Mouse (Mus musculus) megakaryocyte, embryonic 14.5 days (primary cell): ENCODE results near the gene Rps27a. TPM values are rescaled to one million over a fixed set of nuclear protein-coding genes. Genes with fewer than 3 reads are reported as not detected.

Experiments used
- H3K27me3 ChIP-seq: replicated peaks from 2 replicates; pipeline ENCODE3; 2012; ENCODE audit warnings: inconsistent platforms
- H3K36me3 ChIP-seq: replicated peaks from 2 replicates; pipeline ENCODE3; 2012; ENCODE audit warnings: low read length, inconsistent platforms, mixed read lengths
- H3K4me1 ChIP-seq: 2 replicates; pipeline ENCODE4 v1.6.1; 2012; ENCODE audit warnings: inconsistent platforms
- H3K4me3 ChIP-seq: replicated peaks from 2 replicates; pipeline ENCODE3; 2012; ENCODE audit warnings: moderate library complexity, mild to moderate bottlenecking, inconsistent platforms
- H3K9me3 ChIP-seq: 2 replicates; pipeline ENCODE4 v1.6.1; 2012; ENCODE audit warnings: inconsistent platforms
- FLI1 ChIP-seq: IDR thresholded peaks from 2 replicates; pipeline ENCODE4 v1.6.1; 2012; ENCODE audit warnings: low read length, inconsistent platforms, mixed read lengths
- GATA1 ChIP-seq: IDR thresholded peaks from 3 replicates; pipeline ENCODE4 v1.6.1; 2012; ENCODE audit warnings: mixed read lengths, low read length, inconsistent platforms, borderline replicate concordance
- polyA plus RNA-seq: library from polyadenylated mRNA; stranded (reverse); fragments of >175 nt; gene quantifications from 2 replicates; pipeline ENCODE4 v1.2.3, GENCODE M21; 2012; ENCODE audit warnings: low replicate concordance; ENCODE audit not compliant: insufficient read depth

Rps27a gene
- polyA plus RNA-seq, 1 experiment = 110 TPM

DNA sequence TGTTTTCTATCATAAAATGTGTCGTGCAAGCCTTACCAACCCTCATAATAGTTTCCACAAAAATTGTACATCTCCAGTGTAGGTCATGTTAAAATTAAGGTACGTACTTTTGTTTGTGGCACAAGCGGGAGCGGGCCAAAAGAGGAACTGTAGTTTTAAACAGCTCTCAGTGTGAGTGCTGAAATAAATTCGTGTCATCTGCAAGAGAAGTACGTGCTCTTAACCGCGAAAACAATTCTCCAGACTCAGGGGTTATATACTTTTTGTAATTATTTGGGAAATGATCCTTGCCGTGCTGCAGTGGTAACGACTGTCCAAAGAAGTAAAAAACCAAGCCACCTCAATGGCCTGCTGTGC is 33.6 kb downstream of the Rps27a start:
- H3K4me1 ChIP-seq = peaks cover 16% of the 10 kb centered on the region
- H3K9me3 ChIP-seq = peaks cover 6% of the 10 kb centered on the region
- no peak for TF ChIP-seq GATA1
- TF ChIP-seq FLI1 = no peak
- H3K4me3 ChIP-seq = peak overlapping the region; percentile 95
- H3K27me3 ChIP-seq = no peaks in the 10 kb centered on the region
- peaks cover 39% of the 10 kb centered on the region for H3K36me3 ChIP-seq

GRCm38 (mm10) chr11:29512818-29513535 is 34.9 kb downstream of the Rps27a start:
- peaks cover 37% of the 10 kb centered on the region for H3K36me3 ChIP-seq
- H3K9me3 ChIP-seq = no peaks in the 10 kb centered on the region
- H3K4me3 ChIP-seq = no peak overlapping the region
- H3K4me1 ChIP-seq = peaks cover 16% of the 10 kb centered on the region
- no peaks in the 10 kb centered on the region for H3K27me3 ChIP-seq
- no peak for TF ChIP-seq GATA1
- no peak for TF ChIP-seq FLI1

DNA sequence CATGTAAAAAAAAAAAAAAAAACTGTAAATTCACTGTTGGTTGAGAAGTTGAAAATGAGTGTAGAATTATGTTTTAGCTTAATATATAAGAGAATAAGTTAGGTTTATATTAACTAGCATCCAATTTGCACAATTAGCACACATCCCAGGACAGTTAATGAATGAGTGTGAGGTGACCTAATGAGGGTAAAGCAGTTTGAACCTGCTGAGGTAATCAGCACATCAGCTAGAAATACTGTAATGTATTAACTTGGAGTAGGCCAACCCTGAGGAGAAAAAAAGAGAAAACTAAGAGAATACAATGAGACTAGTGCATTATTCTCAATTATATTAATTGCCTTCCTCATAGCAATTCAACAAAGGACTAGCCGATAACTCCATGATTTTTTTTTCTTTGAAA is 38.5 kb downstream of the Rps27a start:
- Histone ChIP-seq H3K9me3 (no peaks in the 10 kb centered on the region), H3K4me1 (peaks cover 19% of the 10 kb centered on the region), H3K36me3 (peaks cover 61% of the 10 kb centered on the region), H3K4me3 (no peak overlapping the region), H3K27me3 (no peaks in the 10 kb centered on the region)
- TF ChIP-seq GATA1 (no peak), FLI1 (no peak)

GRCm38 (mm10) chr11:29504899-29505625 is 42.8 kb downstream of the Rps27a start:
- Histone ChIP-seq H3K9me3 (no peaks in the 10 kb centered on the region), H3K4me3 (no peak overlapping the region), H3K4me1 (peaks cover 13% of the 10 kb centered on the region), H3K27me3 (no peaks in the 10 kb centered on the region), H3K36me3 (peaks cover 63% of the 10 kb centered on the region)
- no peak for TF ChIP-seq FLI1
- TF ChIP-seq GATA1 = no peak

DNA sequence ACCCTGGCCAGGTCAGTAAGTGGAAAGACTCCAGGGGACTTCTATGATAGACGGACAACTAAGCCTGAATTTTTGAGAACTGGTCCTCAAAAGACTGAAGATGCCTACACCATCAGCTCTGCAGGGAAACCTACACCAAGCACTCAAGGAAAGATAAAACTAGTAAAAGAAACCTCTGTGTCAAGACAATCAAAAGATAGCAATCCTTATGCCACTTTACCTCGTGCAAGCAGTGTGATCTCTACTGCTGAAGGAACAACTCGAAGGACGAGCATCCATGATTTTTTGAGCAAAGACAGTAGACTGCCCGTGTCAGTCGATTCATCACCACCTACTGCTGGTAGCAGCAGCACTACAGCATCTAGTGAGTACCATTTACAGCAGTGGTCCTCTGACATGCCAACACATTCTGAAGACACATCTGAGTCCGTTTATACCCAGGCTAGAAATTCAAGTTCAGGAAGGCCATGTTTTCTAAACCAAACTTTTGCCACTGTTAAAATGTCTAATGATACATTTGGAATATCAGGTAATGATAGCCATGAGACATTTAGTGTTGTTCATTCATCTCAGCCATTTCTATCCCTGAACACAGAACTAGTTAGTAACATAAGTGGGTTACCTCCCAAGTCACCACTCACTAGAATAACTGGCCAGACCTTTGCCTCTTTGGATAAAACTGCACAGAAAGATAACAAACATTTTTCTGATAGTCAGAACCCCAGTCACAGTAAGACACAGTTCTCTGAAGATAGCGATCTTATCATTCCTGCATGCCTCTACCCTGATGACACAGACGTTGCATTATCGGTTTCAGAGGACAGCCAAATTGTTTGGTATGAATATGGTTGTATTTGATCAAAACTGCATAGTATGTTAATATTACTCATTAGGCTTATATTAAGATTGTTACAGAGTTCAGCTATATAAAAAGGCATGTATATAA is 43.7 kb downstream of the Rps27a start:
- Histone ChIP-seq H3K9me3 (no peaks in the 10 kb centered on the region), H3K4me1 (peaks cover 13% of the 10 kb centered on the region), H3K4me3 (no peak overlapping the region), H3K27me3 (no peaks in the 10 kb centered on the region), H3K36me3 (peaks cover 64% of the 10 kb centered on the region)
- TF ChIP-seq GATA1 (no peak), FLI1 (no peak)

DNA sequence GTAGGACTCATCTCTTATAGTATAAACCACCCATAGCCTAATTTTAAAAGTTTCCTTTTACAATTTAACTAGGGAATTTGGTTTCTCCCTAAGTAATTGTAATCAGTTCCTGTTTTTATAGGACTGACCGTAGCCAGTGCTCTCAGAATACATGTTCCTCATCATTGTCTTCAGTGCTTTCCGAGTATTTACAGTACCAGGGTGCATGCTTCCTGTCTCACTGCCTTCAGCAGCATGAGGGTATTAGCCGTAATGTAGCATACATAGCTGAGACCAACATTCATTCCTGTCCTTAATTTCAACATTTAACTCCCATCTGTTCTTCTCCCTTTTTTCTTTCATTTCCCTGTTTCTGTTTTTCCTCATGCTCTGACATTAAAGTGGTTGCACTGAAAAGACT is 50.9 kb downstream of the Rps27a start:
- Histone ChIP-seq H3K4me1 (peaks cover 3% of the 10 kb centered on the region; the same call in 1 of the 2 replicates), H3K4me3 (no peak overlapping the region), H3K9me3 (no peaks in the 10 kb centered on the region), H3K27me3 (no peaks in the 10 kb centered on the region), H3K36me3 (peaks cover 72% of the 10 kb centered on the region)
- no peak for TF ChIP-seq FLI1
- TF ChIP-seq GATA1 = no peak

Other genes with a start within 250 kb of the Rps27a start
- gene Ccdc88a, start 174.5 kb downstream of the Rps27a start, polyA plus RNA-seq = 4.2 and 7.3 TPM in 2 replicates
- 7.7 TPM in 1 of 2 replicates, not detected in the other for gene Prorsd1, start 33.1 kb downstream of the Rps27a start, polyA plus RNA-seq
- 2.6 TPM in 1 of 2 replicates, not detected in the other for gene Mtif2, start 21.7 kb downstream of the Rps27a start, polyA plus RNA-seq
- gene Clhc1, start 159 bp downstream of the Rps27a start, polyA plus RNA-seq = not detected in 2 replicates
- gene Rtn4, start 144.8 kb upstream of the Rps27a start, polyA plus RNA-seq = 295 and 641 TPM in 2 replicates